Mouse (Mus musculus): ENCODE measurements at regions not wholly inside any gene's neighbourhood (a gene's known extent, or its start where the extent isn't known, plus 50 kb on each side); places are given as distances from the start of the nearest gene placed in this dataset.

- Histone ChIP-seq H3K4me3 (ENCODE audit: low read depth, low read length) (no peak overlapping the region), H3K4me2 (ENCODE audit: low read depth, low read length) (no peak overlapping the region), H3K4me1 (ENCODE audit: control insufficient read depth, insufficient read depth, low read length) (no peaks in the 10 kb centered on the region), H3K27ac (replicated peaks; ENCODE audit: low read depth, low read length) (no peak overlapping the region), H3K36me3 (replicated peaks; ENCODE audit: control insufficient read depth, insufficient read depth, low read depth, low read length) (no peaks in the 10 kb centered on the region), H3K9me3 (replicated peaks; ENCODE audit: control insufficient read depth, low read length) (no peaks in the 10 kb centered on the region), H3K9ac (replicated peaks; ENCODE audit: low read length) (no peak overlapping the region), H3K27me3 (ENCODE audit: control insufficient read depth, insufficient read depth, low read length) (no peaks in the 10 kb centered on the region)
- DNase-seq (ENCODE audit: low spot score) (no peak), ATAC-seq (replicated peaks; ENCODE audit: insufficient number of reproducible peaks, low FRiP score, low TSS enrichment, low read depth) (no peak)
- WGBS, result 73% methylated on average over 5 of the region's 5 CpGs
Measured at GRCm38 (mm10) chr11:18714400-18714799, 304.4 kb downstream of the Meis1 start.

- no peak overlapping the region for H3K27ac ChIP-seq (replicated peaks; ENCODE audit: low read depth, low read length)
- no peaks in the 10 kb centered on the region for H3K4me1 ChIP-seq (ENCODE audit: control insufficient read depth, insufficient read depth, low read length)
- H3K9ac ChIP-seq (replicated peaks; ENCODE audit: low read length), result no peak overlapping the region
- no peak overlapping the region for H3K4me3 ChIP-seq (ENCODE audit: low read depth, low read length)
- H3K9me3 ChIP-seq (replicated peaks; ENCODE audit: control insufficient read depth, low read length), result no peaks in the 10 kb centered on the region
- H3K27me3 ChIP-seq (ENCODE audit: control insufficient read depth, insufficient read depth, low read length), result no peaks in the 10 kb centered on the region
- H3K36me3 ChIP-seq (replicated peaks; ENCODE audit: control insufficient read depth, insufficient read depth, low read depth, low read length), result no peaks in the 10 kb centered on the region
- no peak for DNase-seq (ENCODE audit: low spot score)
- no peak for ATAC-seq (replicated peaks; ENCODE audit: insufficient number of reproducible peaks, low FRiP score, low TSS enrichment, low read depth)
- no peak overlapping the region for H3K4me2 ChIP-seq (ENCODE audit: low read depth, low read length)
- 73% methylated on average over 10 of the region's 10 CpGs for WGBS
Measured at GRCm38 (mm10) chr11:18712642-18713053, 306.1 kb downstream of the Meis1 start.

GRCm38 (mm10) chr11:18709628-18710027, 309.2 kb downstream of the Meis1 start:
- DNase-seq (ENCODE audit: low spot score), result no peak
- ATAC-seq (replicated peaks; ENCODE audit: insufficient number of reproducible peaks, low FRiP score, low TSS enrichment, low read depth), result no peak
- Histone ChIP-seq H3K27ac (replicated peaks; ENCODE audit: low read depth, low read length) (no peak overlapping the region), H3K4me2 (ENCODE audit: low read depth, low read length) (no peak overlapping the region), H3K4me3 (ENCODE audit: low read depth, low read length) (no peak overlapping the region), H3K36me3 (replicated peaks; ENCODE audit: control insufficient read depth, insufficient read depth, low read depth, low read length) (no peaks in the 10 kb centered on the region), H3K9ac (replicated peaks; ENCODE audit: low read length) (no peak overlapping the region), H3K4me1 (ENCODE audit: control insufficient read depth, insufficient read depth, low read length) (no peaks in the 10 kb centered on the region), H3K9me3 (replicated peaks; ENCODE audit: control insufficient read depth, low read length) (no peaks in the 10 kb centered on the region), H3K27me3 (ENCODE audit: control insufficient read depth, insufficient read depth, low read length) (no peaks in the 10 kb centered on the region)
- 82% methylated on average over 3 of the region's 3 CpGs for WGBS

- Histone ChIP-seq H3K9me3 (replicated peaks; ENCODE audit: control insufficient read depth, low read length) (no peaks in the 10 kb centered on the region), H3K27me3 (ENCODE audit: control insufficient read depth, insufficient read depth, low read length) (no peaks in the 10 kb centered on the region), H3K4me2 (ENCODE audit: low read depth, low read length) (no peak overlapping the region), H3K4me3 (ENCODE audit: low read depth, low read length) (no peak overlapping the region), H3K9ac (replicated peaks; ENCODE audit: low read length) (no peak overlapping the region), H3K27ac (replicated peaks; ENCODE audit: low read depth, low read length) (no peak overlapping the region), H3K36me3 (replicated peaks; ENCODE audit: control insufficient read depth, insufficient read depth, low read depth, low read length) (no peaks in the 10 kb centered on the region), H3K4me1 (ENCODE audit: control insufficient read depth, insufficient read depth, low read length) (no peaks in the 10 kb centered on the region)
- no peak for ATAC-seq (replicated peaks; ENCODE audit: insufficient number of reproducible peaks, low FRiP score, low TSS enrichment, low read depth)
- WGBS, result 76% methylated on average over 6 of the region's 6 CpGs
- no peak for DNase-seq (ENCODE audit: low spot score)
Measured at GRCm38 (mm10) chr11:18681593-18681992, 337.2 kb downstream of the Meis1 start.

GRCm38 (mm10) chr11:18676876-18677275, 341.9 kb downstream of the Meis1 start:
- Histone ChIP-seq H3K27me3 (ENCODE audit: control insufficient read depth, insufficient read depth, low read length) (no peaks in the 10 kb centered on the region), H3K4me1 (ENCODE audit: control insufficient read depth, insufficient read depth, low read length) (no peaks in the 10 kb centered on the region), H3K4me3 (ENCODE audit: low read depth, low read length) (no peak overlapping the region), H3K27ac (replicated peaks; ENCODE audit: low read depth, low read length) (no peak overlapping the region), H3K36me3 (replicated peaks; ENCODE audit: control insufficient read depth, insufficient read depth, low read depth, low read length) (no peaks in the 10 kb centered on the region), H3K4me2 (ENCODE audit: low read depth, low read length) (no peak overlapping the region), H3K9me3 (replicated peaks; ENCODE audit: control insufficient read depth, low read length) (no peaks in the 10 kb centered on the region), H3K9ac (replicated peaks; ENCODE audit: low read length) (no peak overlapping the region)
- DNase-seq (ENCODE audit: low spot score) (no peak), ATAC-seq (replicated peaks; ENCODE audit: insufficient number of reproducible peaks, low FRiP score, low TSS enrichment, low read depth) (no peak)
- WGBS, result 86% methylated on average over 2 of the region's 2 CpGs

- Histone ChIP-seq H3K4me1 (ENCODE audit: control insufficient read depth, insufficient read depth, low read length) (no peaks in the 10 kb centered on the region), H3K4me2 (ENCODE audit: low read depth, low read length) (no peak overlapping the region), H3K9ac (replicated peaks; ENCODE audit: low read length) (no peak overlapping the region), H3K4me3 (ENCODE audit: low read depth, low read length) (no peak overlapping the region), H3K27me3 (ENCODE audit: control insufficient read depth, insufficient read depth, low read length) (no peaks in the 10 kb centered on the region), H3K27ac (replicated peaks; ENCODE audit: low read depth, low read length) (no peak overlapping the region), H3K36me3 (replicated peaks; ENCODE audit: control insufficient read depth, insufficient read depth, low read depth, low read length) (no peaks in the 10 kb centered on the region), H3K9me3 (replicated peaks; ENCODE audit: control insufficient read depth, low read length) (no peaks in the 10 kb centered on the region)
- ATAC-seq (replicated peaks; ENCODE audit: insufficient number of reproducible peaks, low FRiP score, low TSS enrichment, low read depth), result no peak
- WGBS, result 91% methylated on average over 2 of the region's 2 CpGs
- no peak for DNase-seq (ENCODE audit: low spot score)
Measured at GRCm38 (mm10) chr11:18670967-18671366, 347.8 kb downstream of the Meis1 start.

GRCm38 (mm10) chr11:18669322-18669721, 349.5 kb downstream of the Meis1 start:
- Histone ChIP-seq H3K9ac (replicated peaks; ENCODE audit: low read length) (no peak overlapping the region), H3K27ac (replicated peaks; ENCODE audit: low read depth, low read length) (no peak overlapping the region), H3K9me3 (replicated peaks; ENCODE audit: control insufficient read depth, low read length) (no peaks in the 10 kb centered on the region), H3K4me2 (ENCODE audit: low read depth, low read length) (no peak overlapping the region), H3K4me3 (ENCODE audit: low read depth, low read length) (no peak overlapping the region), H3K27me3 (ENCODE audit: control insufficient read depth, insufficient read depth, low read length) (no peaks in the 10 kb centered on the region), H3K4me1 (ENCODE audit: control insufficient read depth, insufficient read depth, low read length) (no peaks in the 10 kb centered on the region), H3K36me3 (replicated peaks; ENCODE audit: control insufficient read depth, insufficient read depth, low read depth, low read length) (no peaks in the 10 kb centered on the region)
- no peak for DNase-seq (ENCODE audit: low spot score)
- ATAC-seq (replicated peaks; ENCODE audit: insufficient number of reproducible peaks, low FRiP score, low TSS enrichment, low read depth), result no peak
- 71% methylated on average over 2 of the region's 2 CpGs for WGBS

GRCm38 (mm10) chr11:18656358-18656757, 362.4 kb downstream of the Meis1 start:
- Histone ChIP-seq H3K9me3 (replicated peaks; ENCODE audit: control insufficient read depth, low read length) (no peaks in the 10 kb centered on the region), H3K4me3 (ENCODE audit: low read depth, low read length) (no peak overlapping the region), H3K4me1 (ENCODE audit: control insufficient read depth, insufficient read depth, low read length) (no peaks in the 10 kb centered on the region), H3K4me2 (ENCODE audit: low read depth, low read length) (no peak overlapping the region), H3K27me3 (ENCODE audit: control insufficient read depth, insufficient read depth, low read length) (no peaks in the 10 kb centered on the region), H3K9ac (replicated peaks; ENCODE audit: low read length) (no peak overlapping the region), H3K36me3 (replicated peaks; ENCODE audit: control insufficient read depth, insufficient read depth, low read depth, low read length) (no peaks in the 10 kb centered on the region), H3K27ac (replicated peaks; ENCODE audit: low read depth, low read length) (no peak overlapping the region)
- no peak for DNase-seq (ENCODE audit: low spot score)
- no peak for ATAC-seq (replicated peaks; ENCODE audit: insufficient number of reproducible peaks, low FRiP score, low TSS enrichment, low read depth)
- 74% methylated on average over 1 of the region's 1 CpGs for WGBS

Measured in embryonic facial prominence, embryonic 11.5 days (tissue).